Mouse (Mus musculus): Measurements from ENCODE around the gene Rnh1.
A peak's percentile ranks its signal among the peaks of the same experiment; 100 is the strongest.

Gene Rnh1

GRCm38 (mm10) chr7:141155362-141155761 lies 17.3 kb downstream of the Rnh1 start:
- no peak for DNase-seq

DNA sequence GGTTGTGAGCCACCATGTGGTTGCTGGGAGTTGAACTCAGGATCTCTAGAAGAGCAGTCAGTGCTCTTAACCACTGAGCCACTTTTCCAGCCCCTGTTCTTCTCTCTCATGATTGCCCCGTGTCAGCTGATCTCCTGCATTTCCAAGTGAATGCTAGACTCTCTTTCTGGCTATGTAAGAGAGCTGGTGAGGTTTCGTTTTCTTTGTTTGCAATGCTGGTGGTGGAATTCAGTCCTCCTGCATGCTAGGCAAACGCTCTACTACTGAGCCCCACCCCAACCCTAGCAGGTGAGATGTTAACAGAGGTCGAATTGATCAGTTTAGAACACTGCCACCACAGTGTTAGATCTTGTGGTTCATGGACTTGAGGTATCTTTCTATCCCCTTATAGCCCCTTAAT lies 24.0 kb downstream of the Rnh1 start:
- DNase-seq, result no peak

- DNase-seq, result peak; percentile 70 to 73
Observed at GRCm38 (mm10) chr7:141147044-141147443, 25.6 kb downstream of the Rnh1 start.

DNA sequence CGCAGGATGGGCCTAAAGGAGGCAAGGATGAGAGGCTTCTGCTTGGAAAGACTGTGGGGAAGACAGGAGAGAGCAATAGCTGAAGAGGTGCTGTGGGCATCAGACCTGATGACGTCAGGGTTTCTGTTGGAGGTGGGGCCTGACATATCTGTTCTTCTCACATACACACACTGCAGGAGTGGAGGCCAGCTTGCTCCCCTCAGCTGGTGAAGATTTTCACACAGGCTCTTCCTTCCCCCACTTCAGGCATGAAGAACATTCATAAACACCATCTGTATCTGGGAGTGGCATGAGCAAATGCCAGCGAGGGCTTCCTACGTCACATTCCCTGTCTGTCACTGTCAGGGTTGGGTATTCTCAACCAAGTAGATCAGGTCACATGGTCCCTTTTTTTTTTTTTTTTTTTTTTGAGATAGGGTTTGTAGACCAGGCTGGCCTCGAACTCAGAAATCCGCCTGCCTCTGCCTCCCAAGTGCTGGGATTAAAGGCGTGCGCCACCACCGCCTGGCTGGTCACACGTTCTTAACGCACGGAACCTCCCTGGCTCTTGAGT lies 26.5 kb downstream of the Rnh1 start:
- DNase-seq, result no peak

- no peak for DNase-seq
Observed at GRCm38 (mm10) chr7:141145403-141145802, 27.3 kb downstream of the Rnh1 start.

DNA sequence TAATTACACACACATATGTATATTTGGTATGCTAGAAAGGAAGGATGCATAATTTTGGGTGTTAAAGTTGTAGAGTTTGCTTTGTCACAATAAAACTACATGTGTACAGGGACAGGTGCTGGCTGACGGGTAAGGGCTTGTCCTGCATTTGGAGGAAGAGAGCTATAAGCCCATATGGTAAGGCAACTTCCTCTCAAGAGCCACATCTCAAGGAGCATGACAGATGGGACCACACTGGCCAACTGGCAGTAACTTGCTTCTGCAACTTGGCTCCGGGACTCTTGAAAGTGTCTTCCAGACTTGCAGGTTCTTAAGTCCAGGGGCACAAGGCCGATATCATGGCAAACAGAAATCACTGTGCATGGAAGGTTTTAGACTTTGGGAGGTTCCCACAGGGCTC lies 28.0 kb downstream of the Rnh1 start:
- no peak for DNase-seq

- DNase-seq, result no peak
Observed at GRCm38 (mm10) chr7:141143861-141144260, 28.8 kb downstream of the Rnh1 start.

- DNase-seq, result peak; percentile 48 to 69
Observed at GRCm38 (mm10) chr7:141143112-141143511, 29.5 kb downstream of the Rnh1 start.

DNA sequence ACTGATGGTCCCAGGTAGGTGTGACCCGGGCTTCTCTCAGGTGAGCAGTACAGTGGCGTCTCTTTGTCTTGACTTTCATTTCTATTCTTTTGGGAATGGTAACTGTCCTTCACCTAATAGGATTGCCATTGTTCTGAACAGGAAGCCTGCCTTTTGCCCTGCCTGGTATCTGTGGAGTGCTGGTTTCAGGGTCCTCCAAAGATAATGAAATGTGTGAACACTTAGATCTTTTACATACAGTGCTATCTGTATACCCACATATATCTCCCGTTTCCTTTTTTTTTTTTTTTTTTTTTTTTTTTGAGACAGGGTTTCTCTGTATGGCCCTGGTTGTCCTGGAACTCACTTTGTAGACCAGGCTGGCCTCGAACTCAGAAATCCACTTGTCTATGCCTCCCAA lies 31.3 kb downstream of the Rnh1 start:
- DNase-seq, result no peak

GRCm38 (mm10) chr7:141131904-141132755 lies 40.5 kb downstream of the Rnh1 start:
- no peak for DNase-seq

DNA sequence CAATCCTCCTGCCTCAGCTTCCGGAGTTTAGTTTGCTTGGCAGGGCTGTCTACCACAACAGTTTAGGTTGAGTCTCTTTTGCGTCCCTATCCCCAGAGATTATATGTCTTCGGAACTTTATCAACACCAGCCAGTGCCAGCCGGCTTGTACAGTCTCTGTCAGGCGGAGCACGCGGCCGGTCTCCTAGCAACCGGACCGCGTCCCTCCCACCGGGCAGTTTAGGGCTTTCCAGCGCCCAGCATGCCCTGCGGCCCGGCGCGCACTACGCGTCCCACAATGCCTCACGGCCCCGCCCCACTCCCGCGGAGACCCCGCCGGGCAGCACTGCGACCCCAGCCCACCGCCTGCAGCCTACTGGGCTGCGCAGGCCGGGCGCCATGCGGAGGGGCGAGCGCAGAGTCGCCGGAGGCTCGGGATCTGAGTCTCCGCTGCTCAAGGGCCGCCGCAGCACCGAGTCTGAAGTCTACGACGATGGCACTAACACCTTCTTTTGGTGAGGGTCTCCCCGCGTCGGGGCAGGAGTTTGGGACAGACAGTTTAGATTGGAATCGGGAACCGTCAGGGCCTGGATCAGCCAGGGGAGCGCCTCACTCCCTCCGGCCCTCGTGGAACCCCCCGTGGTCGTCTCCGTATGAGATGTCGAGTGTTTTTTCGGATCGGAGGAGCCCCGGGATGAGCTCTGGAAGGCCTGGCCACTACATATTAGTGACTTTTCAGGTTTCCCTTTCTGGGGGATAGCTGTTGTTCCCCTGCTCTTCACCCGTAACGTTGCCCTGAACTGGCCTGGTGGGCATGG lies 41.4 kb downstream of the Rnh1 start:
- peak; percentile 96 to 97 for DNase-seq

- no peak for DNase-seq
Observed at GRCm38 (mm10) chr7:141123517-141123856, 49.2 kb downstream of the Rnh1 start.

- DNase-seq, result peak; percentile 95 to 97
Observed at GRCm38 (mm10) chr7:141122689-141123516, 49.8 kb downstream of the Rnh1 start.

DNA sequence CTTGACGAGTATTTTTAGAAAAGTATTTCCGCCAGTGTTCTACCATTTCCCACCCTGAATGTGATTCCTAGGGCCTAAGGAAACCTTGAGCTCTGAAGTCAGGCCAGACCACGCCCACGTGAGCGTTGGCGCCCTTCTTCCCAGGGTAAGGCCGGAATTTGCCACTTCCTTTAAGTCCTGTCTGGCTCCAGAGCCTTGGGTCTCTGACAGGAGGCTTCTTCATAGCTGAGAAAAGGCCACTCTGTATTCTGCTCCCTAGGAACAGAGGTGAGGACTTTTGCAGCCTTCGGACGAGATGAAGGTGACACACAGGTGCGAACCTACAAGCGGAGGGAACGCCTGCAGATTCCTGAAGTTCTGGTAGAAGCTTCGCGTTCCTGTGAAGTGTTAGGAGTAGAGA lies 50.4 kb downstream of the Rnh1 start, which contains the start of gene Ptdss2:
Ptdss2 (plus strand) TSS at position 138 of the 400 bp plus-strand sequence.
- DNase-seq, result peak in 1 of 2 experiments; percentile 16

- no peak for DNase-seq
Observed at GRCm38 (mm10) chr7:141121051-141121531, 51.6 kb downstream of the Rnh1 start.

DNA sequence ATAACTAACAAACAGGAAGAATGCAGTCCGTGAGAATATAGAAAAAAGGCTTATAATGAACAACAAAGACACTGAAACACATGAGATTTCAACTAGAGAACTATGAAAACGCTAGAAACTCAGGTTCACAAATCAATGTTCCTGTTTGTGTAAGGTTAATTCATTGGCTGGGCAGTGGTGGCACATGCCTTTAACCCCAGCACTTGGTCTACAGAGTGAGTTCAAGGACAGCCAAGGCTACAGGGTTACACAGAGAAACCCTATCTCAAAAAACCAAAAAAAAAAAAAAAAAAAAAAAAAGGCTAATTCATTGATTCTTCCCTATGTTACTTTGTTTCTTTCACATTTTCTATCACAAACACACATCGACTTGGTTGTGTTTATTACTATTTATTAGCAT lies 52.1 kb downstream of the Rnh1 start:
- DNase-seq, result no peak

- DNase-seq, result no peak
Observed at GRCm38 (mm10) chr7:141119487-141119886, 53.2 kb downstream of the Rnh1 start.

DNA sequence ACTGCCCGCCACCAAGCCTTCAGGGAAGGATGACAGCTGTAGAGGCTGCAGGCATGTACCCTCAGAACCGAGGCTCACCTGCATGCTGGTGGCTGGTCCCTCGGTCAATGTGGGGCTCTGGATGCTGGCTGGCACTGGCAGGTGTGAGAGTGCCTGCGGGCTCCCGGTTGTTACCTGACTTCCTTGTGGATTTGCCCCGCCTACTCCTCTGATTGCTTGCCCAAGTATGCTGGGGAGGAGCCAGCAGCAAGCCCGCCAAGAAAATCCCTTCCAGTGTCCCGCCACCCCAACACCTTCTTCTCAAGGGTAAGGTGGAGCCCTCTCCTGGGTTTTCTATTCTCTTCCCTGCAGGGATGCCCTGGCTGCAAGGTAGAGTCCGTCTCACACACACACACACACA lies 55.0 kb downstream of the Rnh1 start, which contains the start of gene Ano9:
Ano9 (minus strand) TSS at position 171 of the 400 bp plus-strand sequence.
- no peak for DNase-seq

DNA sequence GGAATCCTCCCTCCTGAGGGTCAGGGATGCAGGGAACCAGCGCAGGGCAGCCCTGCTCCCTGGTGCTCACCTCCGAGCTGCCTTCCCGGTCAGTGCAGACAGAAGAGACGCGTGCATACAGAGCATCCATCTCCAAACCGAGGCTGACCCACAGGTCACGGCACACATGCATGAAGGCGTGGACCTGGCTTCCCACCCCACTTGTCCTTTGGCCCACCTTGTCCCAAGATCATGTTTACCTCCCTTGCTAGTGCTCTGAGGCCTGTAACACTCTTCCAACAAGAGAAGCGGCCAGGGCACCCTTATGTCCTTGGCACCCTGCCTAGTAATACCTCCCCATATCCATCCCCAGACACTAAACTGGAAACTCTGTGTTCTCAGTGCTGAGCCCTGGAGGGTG lies 56.8 kb downstream of the Rnh1 start:
- no peak for DNase-seq
